Mouse (Mus musculus) neural tube, embryonic 10.5 days (tissue): ENCODE measurements around the gene Cdc123.
"Not testable (repeated sequence)": the region's sequence is repeated elsewhere in the genome, so short reads cannot be mapped to it uniquely, and the experiment has no call there.

ENCODE experiments used
- DNase-seq: peaks from one replicate; pipeline ENCODE4 v3.0.0-alpha.2; 2017; ENCODE audit warnings: low spot score; ENCODE audit errors: extremely low spot score

Gene Cdc123

GRCm38 (mm10) chr2:5844873-5845631, at the start of gene Cdc123, which contains the start of gene Nudt5:
TSS of gene Cdc123 (minus strand) at chr2:5845164.
TSS of gene Nudt5 (plus strand) at chr2:5845019.
- DNase-seq = peak; percentile 89

DNA sequence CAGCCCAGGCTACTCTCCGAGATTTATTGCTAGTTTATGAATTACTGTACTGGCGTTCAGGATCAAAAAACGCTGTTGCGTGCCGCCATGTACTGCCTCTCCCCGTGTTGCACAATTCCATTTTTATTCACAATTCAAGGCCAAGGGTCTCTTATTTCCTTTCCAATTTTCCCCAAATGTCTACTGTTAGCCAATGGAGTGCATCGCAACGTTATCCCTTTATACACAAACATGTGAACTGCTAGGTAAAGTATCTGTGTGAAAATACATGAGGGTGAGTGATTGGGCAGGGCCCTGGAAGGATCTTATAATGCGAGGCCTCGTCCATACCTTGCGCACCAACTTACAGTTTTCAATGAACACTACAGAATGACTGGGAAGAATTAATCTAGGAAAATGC, 49.3 kb upstream of the Cdc123 start:
- DNase-seq = peak; percentile 37

DNA sequence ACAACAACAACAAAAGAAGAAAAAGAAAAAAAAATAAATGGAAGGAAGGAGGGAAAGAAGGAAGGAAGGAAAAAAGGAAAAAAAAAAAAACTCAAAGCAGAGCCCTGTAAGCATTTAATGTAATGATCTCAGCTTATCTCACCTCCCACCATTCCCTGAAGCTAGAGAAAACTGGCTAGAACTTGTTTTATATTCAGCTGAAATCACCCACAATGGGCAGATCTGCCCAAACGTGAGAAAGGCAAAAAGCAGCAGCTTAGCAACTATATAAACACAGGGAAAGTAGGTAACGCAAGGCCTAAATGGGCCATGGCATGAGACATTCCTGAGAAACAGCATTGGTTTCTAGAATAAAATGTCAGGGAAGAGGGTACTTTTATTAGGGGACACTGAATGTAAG, 44.4 kb upstream of the Cdc123 start:
- DNase-seq = no peak

DNA sequence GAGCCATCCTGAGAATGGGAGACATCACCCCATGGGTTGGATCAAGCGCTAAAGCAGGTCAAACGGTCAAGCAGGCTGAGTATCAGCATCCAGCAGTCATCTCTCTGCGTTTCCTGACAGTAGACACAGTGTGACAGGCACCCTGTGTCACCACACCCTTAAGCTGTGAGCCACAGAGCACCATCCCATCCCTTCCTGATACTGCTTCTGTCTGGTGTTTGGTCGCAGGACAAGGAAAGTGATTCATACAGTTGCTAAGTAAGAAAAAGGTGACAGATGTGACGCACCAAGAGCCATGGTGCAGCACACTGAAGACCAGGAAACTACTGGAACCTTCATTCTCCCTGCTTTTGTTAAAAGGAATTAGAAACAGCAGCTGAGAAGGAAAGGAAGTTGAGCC, 43.9 kb upstream of the Cdc123 start:
- DNase-seq = no peak

- DNase-seq = no peak
These were observed 32.5 kb upstream of the Cdc123 start for GRCm38 (mm10) chr2:5877446-5877845.

DNA sequence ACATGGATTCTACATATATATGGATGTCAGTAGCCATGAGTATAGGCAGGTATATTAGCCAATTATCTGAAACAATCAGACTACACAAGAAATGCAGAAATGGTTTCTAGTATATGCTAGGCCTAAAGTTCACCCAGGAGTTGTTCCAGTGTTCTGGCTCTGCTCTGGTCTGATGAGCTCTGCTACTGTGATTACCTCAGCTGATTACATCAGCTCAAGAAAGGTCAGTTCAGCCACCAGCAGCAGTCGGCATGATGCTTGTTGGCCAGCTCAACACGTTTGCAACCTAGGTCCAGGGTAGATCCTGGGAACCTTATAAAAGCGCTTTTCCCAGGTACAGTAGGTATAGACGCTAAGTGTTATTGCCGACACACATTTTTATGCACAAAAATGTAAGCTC, 24.8 kb upstream of the Cdc123 start:
- DNase-seq = no peak

DNA sequence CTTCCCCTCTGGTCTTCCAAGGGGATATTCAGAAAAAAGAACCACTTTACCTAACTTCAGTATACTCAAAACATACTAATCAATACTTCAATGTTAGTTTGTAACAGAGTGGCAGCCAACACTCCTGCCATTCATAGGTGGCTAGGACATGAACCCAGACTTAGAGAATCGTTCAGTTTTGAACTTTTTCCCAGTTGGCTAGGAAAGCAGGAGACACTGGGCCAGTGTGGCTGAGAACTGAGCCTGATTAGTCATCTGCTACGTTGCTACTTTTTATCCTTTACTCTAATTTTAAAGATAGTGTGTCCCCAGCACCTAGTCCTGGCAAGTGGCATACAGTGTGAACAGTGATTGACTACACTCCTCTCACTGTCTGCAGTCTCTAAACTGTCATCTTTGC, 22.7 kb upstream of the Cdc123 start:
- no peak for DNase-seq

GRCm38 (mm10) chr2:5862834-5863233, 17.9 kb upstream of the Cdc123 start, which contains the start of gene Gm13199:
TSS of gene Gm13199 (minus strand) at chr2:5862934.
- no peak for DNase-seq

GRCm38 (mm10) chr2:5851866-5852265, 6.9 kb upstream of the Cdc123 start:
- no peak for DNase-seq

DNA sequence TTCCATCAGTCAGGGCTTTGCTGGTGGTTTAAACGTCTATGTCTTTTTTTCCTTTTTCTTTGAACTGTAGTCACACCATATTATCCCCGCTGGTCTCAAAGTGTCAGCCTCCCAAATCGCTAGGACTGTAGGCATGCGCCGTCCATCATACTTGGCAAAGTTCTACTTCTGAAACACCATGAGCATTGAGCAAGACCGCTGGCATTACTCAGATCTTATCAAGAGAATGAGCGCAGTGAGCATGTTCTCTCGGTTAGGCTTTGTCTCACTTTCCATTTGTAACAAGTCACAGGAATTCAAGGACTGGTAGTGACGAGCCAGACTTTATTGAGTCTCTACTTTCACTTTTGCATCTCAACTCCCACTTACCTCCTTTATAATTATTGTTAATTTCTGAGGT, 6.2 kb upstream of the Cdc123 start:
- DNase-seq = no peak

DNA sequence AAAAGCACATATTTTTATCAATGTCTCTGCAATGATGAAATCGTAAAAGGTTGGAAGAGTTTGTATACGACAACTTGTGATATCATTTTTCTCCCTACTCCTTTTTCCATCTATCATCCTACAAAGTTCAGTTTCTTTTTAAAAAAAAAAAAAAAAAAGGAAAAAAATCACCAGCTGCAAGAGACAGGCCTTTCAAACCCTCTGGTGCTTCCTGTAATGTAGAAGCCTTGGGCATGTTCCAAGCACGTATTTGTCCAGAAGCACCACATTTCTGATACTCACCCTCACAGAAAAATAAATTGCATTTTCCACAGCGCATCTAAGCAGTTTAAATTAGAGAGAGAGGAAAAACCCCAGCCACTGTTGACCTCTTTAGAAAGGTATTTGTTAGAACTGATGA, 862 bp upstream of the Cdc123 start:
- DNase-seq = no peak

- DNase-seq = no peak
These were observed 637 bp downstream of the Cdc123 start for GRCm38 (mm10) chr2:5844181-5844872.

- no peak for DNase-seq
These were observed 4.1 kb downstream of the Cdc123 start for GRCm38 (mm10) chr2:5840815-5841214.

- no peak for DNase-seq
These were observed 19.6 kb downstream of the Cdc123 start for GRCm38 (mm10) chr2:5825265-5825913.

DNA sequence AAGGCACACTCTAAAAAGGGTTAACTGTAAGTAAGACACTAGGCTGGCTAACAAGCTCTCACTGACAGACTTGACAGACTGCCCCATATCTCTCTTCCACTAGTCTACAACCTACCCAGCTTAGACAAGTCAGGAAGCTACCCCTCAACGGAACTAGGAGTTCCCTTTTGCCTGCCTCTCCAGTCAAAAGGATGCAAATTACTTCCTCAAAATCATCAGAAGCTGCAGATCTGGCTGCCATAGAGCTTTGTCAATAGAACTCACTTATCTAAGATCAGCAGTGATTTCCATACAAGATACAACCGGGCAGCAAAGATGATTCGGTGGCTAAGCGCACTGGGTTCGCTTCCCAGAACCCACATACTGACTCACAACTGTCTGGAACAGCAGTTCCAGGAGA, 20.3 kb downstream of the Cdc123 start:
- DNase-seq = no peak

- no peak for DNase-seq
These were observed 20.8 kb downstream of the Cdc123 start for GRCm38 (mm10) chr2:5824213-5824612.

GRCm38 (mm10) chr2:5822449-5822848, 22.5 kb downstream of the Cdc123 start:
- DNase-seq = no peak

DNA sequence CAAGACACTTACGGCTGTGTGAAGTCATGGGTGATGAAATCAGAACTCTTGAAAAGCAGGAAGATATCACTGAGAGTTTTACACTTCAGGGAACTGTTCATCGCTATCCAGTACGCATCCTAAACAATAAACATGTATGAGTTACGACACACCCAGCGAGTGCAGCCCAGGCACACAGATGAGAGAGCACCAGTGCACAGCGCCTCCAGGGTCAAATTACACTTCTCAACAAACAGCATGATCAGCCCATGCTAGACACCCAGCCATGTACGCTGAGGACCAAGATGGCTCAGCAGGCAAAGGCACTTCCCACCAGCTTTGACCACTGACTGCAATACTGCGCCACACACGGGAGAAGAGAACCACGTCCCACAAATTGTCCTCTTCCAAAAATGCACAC, 23.7 kb downstream of the Cdc123 start:
- no peak for DNase-seq

- no peak for DNase-seq
These were observed 33.7 kb downstream of the Cdc123 start for GRCm38 (mm10) chr2:5811235-5811782.

DNA sequence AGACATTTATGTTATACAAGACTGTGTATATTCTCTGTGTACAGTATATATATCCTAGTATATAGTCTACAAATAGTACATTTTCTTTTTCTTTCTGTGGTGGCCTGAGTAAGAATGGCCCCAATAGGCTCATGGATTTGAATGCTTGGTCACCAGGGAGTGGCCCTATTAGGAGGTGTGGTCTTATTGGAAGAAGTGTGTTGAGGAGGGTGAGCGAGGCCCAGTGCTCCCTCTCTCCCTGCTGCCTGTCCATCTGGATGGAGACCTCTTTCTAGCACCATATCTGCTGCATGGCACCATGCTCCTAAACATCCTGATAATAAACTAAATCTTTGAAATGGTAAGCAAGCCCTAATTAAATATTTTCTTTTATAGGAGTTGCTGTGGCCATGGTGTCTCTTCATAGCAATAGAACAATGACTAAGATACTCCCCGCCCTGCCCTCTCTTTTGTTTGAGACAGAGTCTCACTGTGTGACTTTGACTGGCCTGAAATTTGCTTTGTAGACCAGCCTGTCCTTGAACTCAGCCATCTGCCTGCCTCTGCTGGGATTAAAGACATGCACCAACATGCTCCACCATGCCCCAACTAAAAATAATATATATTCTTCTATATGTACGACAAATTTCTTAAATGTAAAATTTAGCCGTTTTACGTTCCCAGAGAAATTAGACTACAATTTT, 34.8 kb downstream of the Cdc123 start:
- no peak for DNase-seq

GRCm38 (mm10) chr2:5806201-5806600, 38.8 kb downstream of the Cdc123 start:
- DNase-seq = not testable (repeated sequence)
